Mouse (Mus musculus): ENCODE measurements around the gene Klhl22. TPM values are rescaled to one million over a fixed set of nuclear protein-coding genes. Genes with fewer than 3 reads are reported as not detected.

The Klhl22 gene
- 4.0 TPM for polyA plus RNA-seq (2014; fragmentation: Illumina TruSeq; extraction: RNeasy Lipid Tissue Mini Kit (QIAGEN cat#74804); ENCODE audit: low read depth, low replicate concordance)

GRCm38 (mm10) chr16:17759344-17759773 lies at the start of gene Klhl22:
TSS of gene Klhl22 (plus strand) at chr16:17759618.

DNA sequence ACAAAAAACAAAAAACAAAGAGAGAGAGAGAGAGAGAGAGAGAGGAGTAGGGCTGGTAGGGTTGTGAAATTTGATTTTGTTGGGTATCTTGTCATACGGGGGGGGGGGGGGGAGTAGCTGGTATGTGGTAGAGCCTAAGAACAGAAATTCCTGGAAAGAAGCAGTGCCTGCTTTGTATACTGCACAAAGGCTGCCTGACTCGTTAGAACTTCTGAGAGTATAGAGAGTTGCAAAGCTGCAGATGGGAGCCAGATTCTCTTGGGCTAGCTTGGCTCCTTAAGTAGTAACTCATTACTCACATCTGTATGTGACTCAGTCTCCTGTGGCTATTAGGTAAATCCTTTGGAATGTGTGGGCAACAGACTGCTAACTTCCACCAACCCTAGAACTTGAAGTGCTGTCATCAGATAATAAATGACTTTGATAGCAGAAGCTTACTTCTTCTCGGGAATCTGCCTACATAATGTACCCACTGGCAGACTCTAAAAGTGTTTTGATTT lies 26.5 kb upstream of the Klhl22 start, which contains the start of gene Med15:
Gene Med15 (minus strand): TSS at position 51 of the 500 bp plus-strand sequence.

DNA sequence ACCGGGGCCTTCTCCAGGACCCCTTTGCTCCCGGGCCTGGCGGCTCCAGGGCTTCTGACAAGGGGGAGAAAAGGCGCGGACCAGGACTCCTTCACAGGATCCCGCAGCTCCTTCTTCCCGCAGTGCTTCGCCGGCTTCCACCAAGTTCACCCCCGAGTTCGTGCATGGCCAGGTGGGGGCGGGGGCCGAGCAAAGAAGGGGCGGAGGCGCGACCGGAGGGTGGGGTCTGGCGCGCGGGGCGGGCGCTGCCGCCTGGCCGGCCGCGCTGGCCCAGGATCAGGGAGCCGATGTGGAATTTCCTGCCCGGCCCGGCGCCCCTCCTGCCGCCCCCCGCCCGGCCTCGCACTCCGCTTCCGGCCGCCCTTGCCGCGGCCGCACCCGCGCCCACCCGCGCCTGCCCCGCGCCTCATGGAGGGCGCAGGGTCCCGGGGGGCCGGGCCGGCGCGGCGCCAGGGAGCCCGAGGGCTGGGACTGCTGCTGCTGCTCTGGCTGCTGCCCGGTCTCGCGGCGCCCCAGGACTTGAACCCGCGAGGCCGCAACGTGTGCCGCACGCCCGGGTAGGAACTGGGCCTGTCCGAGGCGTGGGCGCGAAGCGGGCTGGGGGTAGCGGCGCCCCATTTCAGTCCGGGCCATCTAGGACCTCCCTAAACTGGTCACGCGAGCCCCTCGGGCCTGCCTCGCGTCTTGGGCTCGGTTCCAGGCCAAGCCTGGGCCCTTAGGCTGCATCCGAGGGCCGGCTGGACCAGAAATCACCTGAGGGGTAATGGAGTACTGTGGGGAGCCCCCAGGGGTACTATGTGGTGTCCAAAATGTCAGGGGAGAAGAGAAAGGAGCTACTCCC lies 37.8 kb downstream of the Klhl22 start, which contains the start of gene Scarf2:
Gene Scarf2 (plus strand): TSS at position 312 of the 841 bp plus-strand sequence.

DNA sequence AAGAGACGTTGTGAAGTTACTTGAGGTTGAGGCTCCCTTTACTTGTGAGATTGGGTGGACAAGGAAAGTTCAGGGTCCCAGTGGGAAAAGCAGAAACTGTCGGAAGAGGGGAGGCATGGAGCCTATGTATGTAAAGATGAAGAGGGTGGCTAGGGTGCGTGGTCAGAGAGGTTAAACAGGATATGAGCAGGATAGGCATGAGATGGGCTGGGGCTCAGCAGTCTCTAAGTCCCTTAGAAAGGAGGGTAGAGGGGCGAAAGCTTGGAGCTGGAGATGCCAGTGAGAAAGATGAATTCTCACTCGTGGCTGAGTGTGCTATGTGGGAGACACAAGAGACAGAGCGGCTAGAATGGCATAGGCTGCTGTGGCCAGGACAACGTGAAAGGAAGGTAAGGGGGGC lies 73.4 kb downstream of the Klhl22 start, which contains the start of gene B830017H08Rik:
Gene B830017H08Rik (plus strand): TSS at position 301 of the 400 bp plus-strand sequence.

DNA sequence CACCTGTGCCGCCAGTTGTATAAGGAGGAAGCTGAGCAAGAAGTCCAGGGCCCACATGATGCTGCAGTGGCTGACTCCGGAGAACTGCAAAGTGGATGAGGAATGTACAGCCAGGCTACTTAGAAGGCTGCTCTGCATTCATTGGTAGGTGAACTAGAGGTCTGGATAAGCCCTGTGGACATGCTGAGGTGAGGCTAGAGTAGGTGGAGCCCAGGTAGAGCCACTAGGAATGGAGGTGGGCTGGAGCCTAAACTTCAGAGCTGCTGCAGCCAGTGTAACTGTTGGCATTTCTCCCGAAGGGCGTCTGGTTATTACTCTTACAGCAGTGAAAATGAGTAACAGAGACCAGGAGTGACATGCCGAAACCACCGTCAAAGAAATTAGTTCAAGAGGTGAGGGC lies 78.6 kb downstream of the Klhl22 start, which contains the start of gene Car15:
Gene Car15 (minus strand): TSS at position 314 of the 400 bp plus-strand sequence.

Other genes starting within 250 kb of the Klhl22 start
- 3.6 TPM for gene Thap7, start 228.5 kb upstream of the Klhl22 start, polyA plus RNA-seq (2014; fragmentation: Illumina TruSeq; extraction: RNeasy Lipid Tissue Mini Kit (QIAGEN cat#74804); ENCODE audit: low read depth, low replicate concordance)
- 0.31 TPM for gene Lrrc74b, start 198.4 kb upstream of the Klhl22 start, polyA plus RNA-seq (2014; fragmentation: Illumina TruSeq; extraction: RNeasy Lipid Tissue Mini Kit (QIAGEN cat#74804); ENCODE audit: low read depth, low replicate concordance)
- 0.21 TPM for gene P2rx6, start 197.7 kb upstream of the Klhl22 start, polyA plus RNA-seq (2014; fragmentation: Illumina TruSeq; extraction: RNeasy Lipid Tissue Mini Kit (QIAGEN cat#74804); ENCODE audit: low read depth, low replicate concordance)
- gene Slc7a4, start 176.4 kb upstream of the Klhl22 start, polyA plus RNA-seq (2014; fragmentation: Illumina TruSeq; extraction: RNeasy Lipid Tissue Mini Kit (QIAGEN cat#74804); ENCODE audit: low read depth, low replicate concordance) = 0.81 TPM
- gene Smpd4, start 140.3 kb upstream of the Klhl22 start, polyA plus RNA-seq (2014; fragmentation: Illumina TruSeq; extraction: RNeasy Lipid Tissue Mini Kit (QIAGEN cat#74804); ENCODE audit: low read depth, low replicate concordance) = 70.4 TPM
- 18.4 TPM for gene Ccdc74a, start 113.1 kb upstream of the Klhl22 start, polyA plus RNA-seq (2014; fragmentation: Illumina TruSeq; extraction: RNeasy Lipid Tissue Mini Kit (QIAGEN cat#74804); ENCODE audit: low read depth, low replicate concordance)
- 9.5 TPM for gene Med15, start 26.7 kb upstream of the Klhl22 start, polyA plus RNA-seq (2014; fragmentation: Illumina TruSeq; extraction: RNeasy Lipid Tissue Mini Kit (QIAGEN cat#74804); ENCODE audit: low read depth, low replicate concordance)
- not detected for gene Scarf2, start 37.7 kb downstream of the Klhl22 start, polyA plus RNA-seq (2014; fragmentation: Illumina TruSeq; extraction: RNeasy Lipid Tissue Mini Kit (QIAGEN cat#74804); ENCODE audit: low read depth, low replicate concordance)
- gene B830017H08Rik, start 73.5 kb downstream of the Klhl22 start, polyA plus RNA-seq (2014; fragmentation: Illumina TruSeq; extraction: RNeasy Lipid Tissue Mini Kit (QIAGEN cat#74804); ENCODE audit: low read depth, low replicate concordance) = 1.3 TPM
- gene Car15, start 78.7 kb downstream of the Klhl22 start, polyA plus RNA-seq (2014; fragmentation: Illumina TruSeq; extraction: RNeasy Lipid Tissue Mini Kit (QIAGEN cat#74804); ENCODE audit: low read depth, low replicate concordance) = 0.80 TPM
- gene Gm20518, start 132.1 kb downstream of the Klhl22 start, polyA plus RNA-seq (2014; fragmentation: Illumina TruSeq; extraction: RNeasy Lipid Tissue Mini Kit (QIAGEN cat#74804); ENCODE audit: low read depth, low replicate concordance) = 0.21 TPM
- 14.2 TPM for gene Tssk1, start 134.6 kb downstream of the Klhl22 start, polyA plus RNA-seq (2014; fragmentation: Illumina TruSeq; extraction: RNeasy Lipid Tissue Mini Kit (QIAGEN cat#74804); ENCODE audit: low read depth, low replicate concordance)
- 23.1 TPM for gene Dgcr2, start 138.9 kb downstream of the Klhl22 start, polyA plus RNA-seq (2014; fragmentation: Illumina TruSeq; extraction: RNeasy Lipid Tissue Mini Kit (QIAGEN cat#74804); ENCODE audit: low read depth, low replicate concordance)
- gene Tssk2, start 139.0 kb downstream of the Klhl22 start, polyA plus RNA-seq (2014; fragmentation: Illumina TruSeq; extraction: RNeasy Lipid Tissue Mini Kit (QIAGEN cat#74804); ENCODE audit: low read depth, low replicate concordance) = 76.7 TPM
- 4.6 TPM for gene Ess2, start 151.7 kb downstream of the Klhl22 start, polyA plus RNA-seq (2014; fragmentation: Illumina TruSeq; extraction: RNeasy Lipid Tissue Mini Kit (QIAGEN cat#74804); ENCODE audit: low read depth, low replicate concordance)
- not detected for gene Gsc2, start 155.4 kb downstream of the Klhl22 start, polyA plus RNA-seq (2014; fragmentation: Illumina TruSeq; extraction: RNeasy Lipid Tissue Mini Kit (QIAGEN cat#74804); ENCODE audit: low read depth, low replicate concordance)
- 11.0 TPM for gene Slc25a1, start 168.6 kb downstream of the Klhl22 start, polyA plus RNA-seq (2014; fragmentation: Illumina TruSeq; extraction: RNeasy Lipid Tissue Mini Kit (QIAGEN cat#74804); ENCODE audit: low read depth, low replicate concordance)
- not detected for gene Vpreb2, start 220.8 kb downstream of the Klhl22 start, polyA plus RNA-seq (2014; fragmentation: Illumina TruSeq; extraction: RNeasy Lipid Tissue Mini Kit (QIAGEN cat#74804); ENCODE audit: low read depth, low replicate concordance)

Measured in testis, adult 10 weeks (tissue).